Mouse (Mus musculus) thymus, adult 2 months (tissue): ENCODE results near the gene Mad1l1.

Source experiments
- CTCF ChIP-seq: fragments of 200-500 bp; IDR thresholded peaks from 2 replicates; pipeline ENCODE4 v1.5.1; 2012; ENCODE audit warnings: mild to moderate bottlenecking, control low read depth, low read length, moderate library complexity, borderline replicate concordance; ENCODE audit not compliant: control insufficient read depth, poor library complexity, insufficient read depth; ENCODE audit errors: extremely low read depth
- POLR2A ChIP-seq: fragments of 200-500 bp; IDR thresholded peaks from 2 replicates; pipeline ENCODE4 v1.6.1; 2012; ENCODE audit warnings: mild to moderate bottlenecking, low read length, control low read depth, moderate library complexity; ENCODE audit not compliant: control insufficient read depth, poor library complexity, insufficient read depth; ENCODE audit errors: extremely low read depth

DNA sequence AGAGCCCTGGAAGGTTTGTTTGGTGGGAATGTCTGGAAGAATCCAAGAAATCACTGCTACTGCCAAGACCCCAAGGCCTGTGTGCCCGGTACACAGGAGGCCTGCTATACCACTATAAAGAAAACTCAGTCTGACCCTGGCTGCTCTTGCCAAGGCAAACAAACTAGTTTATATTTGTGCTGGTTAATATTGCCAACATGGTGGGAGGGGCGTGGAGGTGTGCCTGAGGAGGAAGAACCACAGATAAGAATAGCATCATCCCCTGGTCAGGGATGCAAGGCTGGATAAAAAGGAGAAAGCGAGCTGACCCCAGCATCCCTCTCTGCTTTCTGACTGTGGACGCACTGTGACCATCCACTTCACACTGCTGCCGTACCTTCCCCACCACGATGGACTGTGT, 31.0 kb upstream of the Mad1l1 start:
- TF ChIP-seq CTCF (no peak), POLR2A (no peak)
